Mouse (Mus musculus): ENCODE results near the gene Fnbp1l. TPM values are rescaled to one million over a fixed set of nuclear protein-coding genes. Genes with fewer than 3 reads are reported as not detected.

Fnbp1l gene
- polyA plus RNA-seq (2014; fragmentation: Illumina TruSeq; extraction: RNeasy Lipid Tissue Mini Kit (QIAGEN cat#74804); ENCODE audit: low read depth, low replicate concordance) = 25.9 TPM

DNA sequence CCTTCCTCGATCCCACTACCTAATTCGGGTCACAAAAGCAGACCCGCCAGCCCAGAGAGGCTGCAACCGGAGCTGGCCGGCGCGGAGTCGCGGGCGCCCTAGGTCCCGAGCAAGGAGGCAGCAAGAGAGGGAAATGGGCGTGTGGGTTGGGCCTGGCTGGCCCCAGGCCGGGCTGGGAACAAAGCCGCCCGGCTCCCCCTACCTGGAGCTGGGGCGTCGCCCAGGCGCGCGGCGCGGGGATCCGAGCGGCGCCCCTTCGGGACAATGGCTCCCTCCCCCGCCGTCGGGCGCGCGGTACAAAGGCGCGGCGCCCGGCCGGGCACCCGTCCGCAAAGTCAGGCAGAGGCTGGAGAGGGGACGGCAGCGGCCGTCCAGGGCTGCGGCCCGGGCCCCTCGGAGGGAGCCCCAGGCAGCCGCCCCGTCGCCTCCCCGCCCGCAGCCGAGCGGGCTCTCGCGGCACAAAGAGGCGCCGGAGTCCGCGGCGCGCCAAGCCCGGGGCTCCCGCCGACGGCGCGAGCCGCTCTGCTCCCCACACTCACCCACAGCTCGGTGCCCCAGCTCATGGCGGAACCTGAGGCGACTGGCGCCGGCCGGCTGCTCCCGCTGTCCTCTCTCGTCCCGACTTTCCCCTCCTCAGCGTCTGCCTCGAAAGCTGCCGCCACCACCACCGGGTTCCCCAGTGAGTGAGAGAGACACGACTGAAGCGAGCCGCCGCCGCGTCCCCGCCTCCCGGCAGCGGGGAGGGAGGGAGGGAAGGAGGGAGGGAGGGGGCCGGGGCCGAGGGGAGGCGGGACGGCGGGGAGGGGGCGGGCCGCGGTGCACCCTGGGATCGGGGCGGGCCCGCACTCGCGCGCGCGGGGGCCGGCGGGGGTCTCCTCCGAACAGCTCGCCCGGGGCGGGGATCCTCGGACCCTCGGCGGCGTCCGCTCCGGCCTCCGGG, at the start of gene Fnbp1l:
TSS of gene Fnbp1l (minus strand) at position 725 of the 940 bp plus-strand sequence.

Other genes starting within 250 kb of the Fnbp1l start
- 3.1 TPM for gene Pde5a, start 109.2 kb upstream of the Fnbp1l start, polyA plus RNA-seq (2014; fragmentation: Illumina TruSeq; extraction: RNeasy Lipid Tissue Mini Kit (QIAGEN cat#74804); ENCODE audit: low read depth, low replicate concordance)

Data from adipose tissue, adult 10 weeks (tissue).